Mouse (Mus musculus) embryonic facial prominence, embryonic 14.5 days (tissue): Measurements from ENCODE around the gene Mob1b. TPM values are rescaled to one million over a fixed set of nuclear protein-coding genes. Genes with fewer than 3 reads are reported as not detected.

ENCODE experiments used
- ATAC-seq: fragments of 200-750 bp; cut with Nextera tagmentation; 2 replicates; pipeline ENCODE4 v1.8.0; 2017; ENCODE audit warnings: low read depth, moderate number of reproducible peaks, moderate TSS enrichment
- DNase-seq: peaks from one replicate; pipeline ENCODE4 v3.0.0-alpha.2; 2015; ENCODE audit warnings: low spot score
- H3K27ac ChIP-seq: fragments of 300-500 bp; sonication (generic); replicated peaks from 2 replicates; pipeline ENCODE4 v1.5.1; 2014; ENCODE audit warnings: low read depth, mild to moderate bottlenecking, low read length, moderate library complexity
- H3K27me3 ChIP-seq: fragments of 300-500 bp; sonication (generic); replicated peaks from 2 replicates; pipeline ENCODE4 v1.6.1; 2014; ENCODE audit warnings: low read length; ENCODE audit not compliant: control insufficient read depth, insufficient read depth
- H3K36me3 ChIP-seq: fragments of 300-500 bp; sonication (generic); 2 replicates; pipeline ENCODE4 v1.6.1; 2014; ENCODE audit warnings: low read length, mixed read lengths; ENCODE audit not compliant: control insufficient read depth, insufficient read depth
- H3K4me1 ChIP-seq: fragments of 300-500 bp; sonication (generic); 2 replicates; pipeline ENCODE4 v1.6.1; 2014; ENCODE audit warnings: antibody characterized with exemption, low read length; ENCODE audit not compliant: control insufficient read depth, insufficient read depth
- H3K4me2 ChIP-seq: fragments of 300-500 bp; sonication (generic); 2 replicates; pipeline ENCODE4 v1.6.1; 2014; ENCODE audit warnings: low read depth, mild to moderate bottlenecking, low read length, moderate library complexity, mixed read lengths
- H3K4me3 ChIP-seq: fragments of 300-500 bp; sonication (generic); 2 replicates; pipeline ENCODE4 v1.5.1; 2014; ENCODE audit warnings: low read depth, mild to moderate bottlenecking, low read length
- H3K9ac ChIP-seq: fragments of 300-500 bp; sonication (generic); 2 replicates; pipeline ENCODE4 v1.6.1; 2014; ENCODE audit warnings: low read depth, mild to moderate bottlenecking, low read length, moderate library complexity, mixed read lengths
- H3K9me3 ChIP-seq: fragments of 300-500 bp; sonication (generic); 2 replicates; pipeline ENCODE4 v1.6.1; 2016; ENCODE audit warnings: low read length; ENCODE audit not compliant: control insufficient read depth
- WGBS: fragments of 180-500 bp; shearing (Covaris S2); extraction: QIAGEN DNeasy Blood & Tissue Kit; methylation state at CpG from one replicate; pipeline ENCODE4 v1.1.7; 2014; 5-methylcytosine and 5-hydroxymethylcytosine counted together
- polyA plus RNA-seq: library from polyadenylated mRNA; unstranded; fragments of >200 nt; fragmentation: Nextera tagmentation; extraction: Ambion mirVana; gene quantifications from 2 replicates; pipeline ENCODE4 v1.2.1, GENCODE M21; 2014

The Mob1b gene
- polyA plus RNA-seq, 1 experiment from 2014 or later = 16.1 TPM

DNA sequence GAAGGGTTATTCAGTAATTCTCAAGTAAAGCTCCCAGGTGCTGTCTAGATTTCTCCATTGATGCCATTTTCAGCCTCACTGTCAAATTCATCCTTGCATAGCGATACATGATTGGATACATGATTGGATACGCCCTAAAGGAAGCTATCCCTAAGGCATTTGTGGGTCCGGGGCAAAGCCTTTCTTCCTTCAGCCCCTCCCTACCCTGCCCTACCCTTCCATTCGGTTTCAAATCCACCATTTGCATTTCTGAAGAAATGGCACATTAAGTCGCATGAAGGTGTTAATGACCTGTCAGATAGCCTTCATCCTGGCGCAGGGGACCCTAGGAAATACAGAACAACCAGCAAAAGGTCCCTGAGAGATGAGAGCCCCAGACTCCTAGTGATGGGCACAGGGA lies 35.3 kb upstream of the Mob1b start:
- Histone ChIP-seq H3K9ac (no peak overlapping the region), H3K4me3 (no peak overlapping the region), H3K4me1 (no peaks in the 10 kb centered on the region), H3K27me3 (no peaks in the 10 kb centered on the region), H3K9me3 (no peaks in the 10 kb centered on the region), H3K4me2 (no peak overlapping the region), H3K36me3 (no peaks in the 10 kb centered on the region), H3K27ac (no peak overlapping the region)
- DNase-seq (no peak), ATAC-seq (no peak)
- WGBS = 14% methylated on average over 6 of the region's 6 CpGs

- H3K4me1 ChIP-seq = no peaks in the 10 kb centered on the region
- ATAC-seq (no peak), DNase-seq (no peak)
- H3K4me3 ChIP-seq = no peak overlapping the region
- no peaks in the 10 kb centered on the region for H3K36me3 ChIP-seq
- no peak overlapping the region for H3K9ac ChIP-seq
- H3K4me2 ChIP-seq = no peak overlapping the region
- no peaks in the 10 kb centered on the region for H3K27me3 ChIP-seq
- H3K27ac ChIP-seq = no peak overlapping the region
- H3K9me3 ChIP-seq = no peaks in the 10 kb centered on the region
- 64% methylated on average over 6 of the region's 6 CpGs for WGBS
Measured at GRCm38 (mm10) chr5:88685745-88686299, 34.8 kb upstream of the Mob1b start.

- Histone ChIP-seq H3K36me3 (no peaks in the 10 kb centered on the region), H3K4me3 (no peak overlapping the region), H3K4me1 (no peaks in the 10 kb centered on the region), H3K9me3 (no peaks in the 10 kb centered on the region), H3K27me3 (no peaks in the 10 kb centered on the region), H3K27ac (no peak overlapping the region), H3K9ac (no peak overlapping the region), H3K4me2 (no peak overlapping the region)
- DNase-seq = no peak
- ATAC-seq = no peak
- WGBS = 83% methylated on average over 8 of the region's 8 CpGs
Measured at GRCm38 (mm10) chr5:88687996-88688406, 32.7 kb upstream of the Mob1b start.

DNA sequence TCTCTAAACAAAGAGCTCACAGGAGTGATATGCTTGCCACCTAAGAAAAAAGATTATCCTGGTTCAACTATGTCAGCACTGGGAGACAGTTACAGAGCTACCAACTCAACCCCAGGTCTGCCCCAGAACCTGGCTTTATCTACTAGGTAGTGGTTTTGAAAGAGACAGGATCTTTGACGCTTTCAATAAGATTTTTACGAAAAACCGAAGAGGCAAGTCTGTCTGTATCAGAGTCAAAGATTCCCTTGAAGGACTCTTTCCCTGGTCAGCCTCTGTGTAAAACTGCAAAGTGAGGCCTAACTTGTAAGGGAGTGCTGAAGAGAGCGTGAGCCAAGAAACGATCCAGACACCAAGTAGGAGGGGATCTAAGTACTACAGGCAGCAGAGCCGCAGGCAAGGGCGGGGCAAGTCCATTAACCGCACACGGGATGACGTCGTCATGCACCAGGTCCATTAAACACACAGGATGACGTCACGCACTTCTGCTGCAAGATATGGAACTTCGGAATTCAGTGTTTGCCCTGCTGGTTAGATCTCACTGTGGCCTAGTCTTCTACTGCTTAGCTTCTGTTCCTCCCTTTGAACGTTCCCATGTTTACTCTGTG lies 32.0 kb upstream of the Mob1b start:
- DNase-seq (peak; percentile 14), ATAC-seq (no peak)
- Histone ChIP-seq H3K27ac (no peak overlapping the region), H3K36me3 (no peaks in the 10 kb centered on the region), H3K27me3 (no peaks in the 10 kb centered on the region), H3K9ac (no peak overlapping the region), H3K9me3 (no peaks in the 10 kb centered on the region), H3K4me1 (no peaks in the 10 kb centered on the region), H3K4me2 (no peak overlapping the region), H3K4me3 (no peak overlapping the region)
- 76% methylated on average over 15 of the region's 15 CpGs for WGBS

DNA sequence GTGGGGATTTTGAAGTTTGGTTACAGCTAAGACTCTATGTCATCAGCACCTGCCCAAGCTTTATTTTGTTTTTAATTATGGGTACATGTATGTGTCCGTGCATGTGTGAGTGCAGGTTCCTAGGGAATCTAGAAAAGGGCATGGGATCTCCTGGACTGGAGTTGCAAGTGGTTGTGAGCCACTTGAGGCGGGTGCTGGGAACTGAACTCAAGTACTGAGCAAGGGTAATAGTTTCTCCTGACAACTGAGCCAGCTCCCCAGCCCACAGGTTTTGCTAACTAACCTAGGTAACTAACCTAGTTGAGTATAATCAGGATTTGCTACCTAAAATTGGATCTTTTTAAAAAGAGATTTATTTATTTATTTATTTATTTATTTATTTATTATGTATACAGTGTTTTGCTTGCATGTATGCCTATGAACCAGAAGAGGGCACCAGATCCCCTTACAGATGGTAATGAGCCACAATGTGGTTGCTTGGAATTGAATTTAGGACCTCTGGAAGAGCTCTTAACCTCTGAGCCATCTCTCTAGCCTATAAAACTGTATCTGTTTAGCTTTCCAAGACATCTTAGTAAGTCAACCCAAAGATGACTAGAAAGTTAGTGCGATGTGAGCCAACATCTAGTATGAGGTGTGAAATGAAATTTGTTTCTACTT lies 31.2 kb upstream of the Mob1b start:
- Histone ChIP-seq H3K4me1 (no peaks in the 10 kb centered on the region), H3K9me3 (no peaks in the 10 kb centered on the region), H3K4me3 (no peak overlapping the region), H3K9ac (no peak overlapping the region), H3K4me2 (no peak overlapping the region), H3K36me3 (no peaks in the 10 kb centered on the region), H3K27me3 (no peaks in the 10 kb centered on the region), H3K27ac (no peak overlapping the region)
- peak; percentile 82 for DNase-seq
- ATAC-seq = no peak
- 70% methylated on average over 3 of the region's 3 CpGs for WGBS

DNA sequence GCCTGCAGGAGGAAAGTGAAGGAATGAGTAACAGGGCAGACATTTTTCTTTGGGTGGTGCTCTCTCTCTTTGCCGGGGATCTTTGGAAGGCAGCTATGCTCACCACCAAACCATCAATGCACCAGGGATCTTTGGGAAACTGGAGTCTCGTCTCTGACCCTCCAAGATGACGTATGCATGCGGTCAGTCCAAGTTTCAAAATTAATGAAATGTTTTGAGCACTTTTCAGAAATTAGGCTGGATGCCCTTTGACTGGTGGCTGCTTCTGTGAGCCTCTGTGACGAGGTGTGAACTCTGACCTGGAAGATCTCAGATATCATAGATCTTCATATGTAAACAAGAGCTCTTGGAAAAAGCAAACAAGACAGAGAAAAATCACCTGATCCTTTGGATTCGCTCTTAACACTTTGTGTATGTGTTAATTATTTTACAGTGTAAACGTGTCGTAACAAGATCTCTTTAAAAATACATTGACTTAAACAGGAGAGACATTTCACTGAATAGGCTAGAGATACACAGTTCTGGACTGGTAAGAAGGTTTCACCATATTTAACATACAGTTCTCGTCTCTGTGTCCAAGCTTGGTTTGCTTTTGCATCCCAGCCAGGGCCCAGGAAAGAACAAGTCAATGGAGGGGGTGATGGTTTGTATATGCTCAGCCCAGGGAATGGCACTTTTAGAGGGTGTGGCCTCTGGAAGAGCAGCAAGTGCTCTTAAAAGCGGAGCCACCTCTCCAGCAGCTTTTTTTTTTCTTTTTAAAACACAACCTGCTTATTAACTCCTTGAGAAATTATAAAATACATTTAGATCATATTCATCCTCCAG lies 29.8 kb upstream of the Mob1b start:
- no peaks in the 10 kb centered on the region for H3K27me3 ChIP-seq
- no peak overlapping the region for H3K27ac ChIP-seq
- no peaks in the 10 kb centered on the region for H3K36me3 ChIP-seq
- H3K9me3 ChIP-seq = no peaks in the 10 kb centered on the region
- H3K9ac ChIP-seq = no peak overlapping the region
- 59% methylated on average over 10 of the region's 10 CpGs for WGBS
- ATAC-seq (no peak; the same call in 1 of the 2 replicates), DNase-seq (no peak)
- no peak overlapping the region for H3K4me3 ChIP-seq
- no peaks in the 10 kb centered on the region for H3K4me1 ChIP-seq
- no peak overlapping the region for H3K4me2 ChIP-seq

DNA sequence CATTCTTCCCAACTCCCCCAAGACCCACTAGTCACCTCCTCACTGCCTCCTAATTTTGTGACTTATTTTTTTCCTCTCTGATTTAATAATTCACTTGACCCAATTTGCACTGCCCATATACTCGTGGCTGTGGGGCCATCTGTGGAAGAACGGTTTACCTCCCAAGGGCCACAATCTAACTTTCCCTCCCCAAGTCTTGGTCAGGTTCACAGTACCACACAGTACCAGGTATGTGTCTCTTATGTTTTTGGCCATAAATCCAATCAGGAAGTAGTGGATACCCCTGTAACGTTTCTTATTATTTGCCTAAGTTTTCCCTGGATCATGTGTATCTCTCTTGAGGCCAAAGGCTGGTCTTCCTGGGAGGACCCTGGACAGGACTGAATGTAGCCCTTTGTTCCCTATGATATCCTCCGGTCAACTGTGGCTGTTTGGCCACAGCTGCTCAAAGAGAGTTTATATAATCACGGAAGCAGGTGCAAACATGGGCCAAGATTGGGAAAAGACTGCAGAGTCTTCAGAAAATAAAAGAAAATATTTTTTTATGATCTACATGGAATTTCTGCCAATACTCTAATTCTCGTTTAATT lies 29.1 kb upstream of the Mob1b start:
- WGBS = 56% methylated on average over 6 of the region's 6 CpGs
- no peak for ATAC-seq

DNA sequence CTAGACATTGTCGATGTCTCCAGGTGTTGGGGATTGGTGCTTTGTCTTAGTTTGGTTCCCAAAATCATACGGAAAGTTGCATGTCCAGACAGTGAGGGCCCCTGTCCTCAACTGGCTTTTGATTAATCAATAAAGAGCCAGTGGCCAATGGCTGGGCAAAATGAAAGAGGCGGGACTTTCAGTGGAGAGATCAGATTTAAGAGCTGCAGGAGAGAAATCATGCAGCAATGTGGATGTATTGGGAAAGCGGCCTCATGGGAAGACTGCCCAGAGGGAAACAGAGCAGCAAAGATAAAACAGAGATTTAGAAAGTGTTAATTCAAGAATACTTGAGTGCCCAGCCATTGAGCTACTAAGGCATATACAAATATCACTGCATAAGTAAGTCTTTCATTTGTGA lies 28.1 kb upstream of the Mob1b start:
- no peaks in the 10 kb centered on the region for H3K36me3 ChIP-seq
- 88% methylated on average over 4 of the region's 4 CpGs for WGBS
- no peak for ATAC-seq
- H3K4me2 ChIP-seq = no peak overlapping the region
- DNase-seq = no peak
- no peaks in the 10 kb centered on the region for H3K27me3 ChIP-seq
- no peaks in the 10 kb centered on the region for H3K9me3 ChIP-seq
- H3K4me3 ChIP-seq = no peak overlapping the region
- no peak overlapping the region for H3K9ac ChIP-seq
- no peaks in the 10 kb centered on the region for H3K4me1 ChIP-seq
- H3K27ac ChIP-seq = no peak overlapping the region

More for the DNA sequence above, 29.1 kb upstream of the Mob1b start:
- Histone ChIP-seq H3K27me3 (no peaks in the 10 kb centered on the region), H3K4me1 (no peaks in the 10 kb centered on the region), H3K9ac (no peak overlapping the region), H3K9me3 (no peaks in the 10 kb centered on the region), H3K27ac (no peak overlapping the region), H3K36me3 (no peaks in the 10 kb centered on the region), H3K4me3 (no peak overlapping the region), H3K4me2 (no peak overlapping the region)
- no peak for DNase-seq
